Mouse (Mus musculus) stomach, postnatal 0 days (tissue): Measurements from ENCODE around the gene Krt77.

ENCODE experiments used
- CTCF ChIP-seq: IDR thresholded peaks from 2 replicates; pipeline ENCODE4 v1.5.1; 2016; ENCODE audit warnings: antibody characterized with exemption, low read depth, mild to moderate bottlenecking, moderate library complexity
- EP300 ChIP-seq: optimal IDR thresholded peaks from 2 replicates; pipeline ENCODE3; 2016; ENCODE audit warnings: antibody characterized with exemption

DNA sequence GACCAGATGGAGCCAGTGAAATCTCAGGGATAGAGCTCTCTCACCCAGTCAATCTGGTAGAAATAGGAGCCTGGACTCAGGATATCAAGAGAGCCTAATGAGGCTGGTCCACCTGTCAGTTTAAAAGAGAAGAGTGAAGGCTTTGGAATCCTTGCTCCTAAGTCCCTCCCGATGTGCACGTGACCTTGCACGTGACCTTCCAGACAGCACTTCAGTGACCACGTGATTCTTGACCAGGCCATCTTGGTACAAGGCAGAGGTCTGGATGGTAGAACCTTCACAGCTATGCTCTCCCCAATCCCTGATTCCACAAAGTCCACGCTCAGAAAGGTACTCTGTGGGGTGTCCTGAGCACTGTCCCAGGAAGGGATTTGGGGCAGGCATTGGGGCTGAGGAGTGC is 35.3 kb upstream of the Krt77 start:
- no peak for TF ChIP-seq EP300
- no peak for TF ChIP-seq CTCF
